Mouse (Mus musculus) embryonic facial prominence, embryonic 12.5 days (tissue): ENCODE measurements at regions not wholly inside any gene's neighbourhood (a gene's known extent, or its start where the extent isn't known, plus 50 kb on each side); places are given as distances from the start of the nearest gene placed in this dataset.

ENCODE experiments used
- ATAC-seq: fragments of 200-750 bp; cut with Nextera tagmentation; 2 replicates; pipeline ENCODE4 v1.8.0; 2017; ENCODE audit not compliant: insufficient number of reproducible peaks, insufficient read depth, low FRiP score, low TSS enrichment
- H3K27ac ChIP-seq: fragments of 300-500 bp; sonication (generic); 2 replicates; pipeline ENCODE4 v1.5.1; 2016; ENCODE audit warnings: mild to moderate bottlenecking
- H3K27me3 ChIP-seq: fragments of 300-500 bp; sonication (generic); 2 replicates; pipeline ENCODE4 v1.6.1; 2016; ENCODE audit warnings: mild to moderate bottlenecking, moderate library complexity
- H3K36me3 ChIP-seq: fragments of 300-500 bp; sonication (generic); 2 replicates; pipeline ENCODE4 v1.6.1; 2016; ENCODE audit warnings: mild to moderate bottlenecking
- H3K4me1 ChIP-seq: fragments of 300-500 bp; sonication (generic); 2 replicates; pipeline ENCODE4 v1.6.1; 2016
- H3K4me2 ChIP-seq: fragments of 300-500 bp; sonication (generic); replicated peaks from 2 replicates; pipeline ENCODE4 v1.6.1; 2016; ENCODE audit warnings: mild to moderate bottlenecking, moderate library complexity
- H3K4me3 ChIP-seq: fragments of 300-500 bp; sonication (generic); 2 replicates; pipeline ENCODE4 v1.5.1; 2016; ENCODE audit warnings: mild to moderate bottlenecking
- H3K9ac ChIP-seq: fragments of 300-500 bp; sonication (generic); 2 replicates; pipeline ENCODE4 v1.6.1; 2016; ENCODE audit warnings: mild to moderate bottlenecking, moderate library complexity
- H3K9me3 ChIP-seq: fragments of 300-500 bp; sonication (generic); 2 replicates; pipeline ENCODE4 v1.6.1; 2016; ENCODE audit warnings: mild to moderate bottlenecking, moderate library complexity
- WGBS: fragments of 180-500 bp; shearing (Covaris S2); methylation state at CpG from one replicate; pipeline ENCODE4 v1.1.7; 2016; 5-methylcytosine and 5-hydroxymethylcytosine counted together

DNA sequence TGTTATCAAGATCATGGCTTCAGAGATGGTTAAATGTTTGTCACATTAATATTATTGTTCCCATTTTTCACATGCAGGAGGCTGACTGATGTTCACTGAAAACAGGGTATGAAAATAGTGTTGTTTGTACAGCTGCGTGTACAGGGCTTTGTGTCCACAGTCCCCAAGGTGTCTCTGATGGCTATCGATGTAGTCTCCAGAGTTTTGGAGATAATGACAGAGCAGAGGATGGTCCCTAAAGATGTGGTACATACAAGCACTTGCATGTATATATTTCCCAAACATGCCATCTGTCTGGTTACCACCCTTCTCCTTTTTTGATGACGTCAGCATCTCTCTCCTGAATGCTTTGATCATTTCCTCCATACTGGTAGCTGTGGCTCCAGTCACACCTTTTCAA is 596.1 kb upstream of the Cdh11 start:
- Histone ChIP-seq H3K4me1 (0 out of 2 replicates have a peak, but pooled peaks cover 8% of the 10 kb centered on the region), H3K27me3 (no peaks in the 10 kb centered on the region), H3K4me2 (no peak overlapping the region), H3K9me3 (no peaks in the 10 kb centered on the region), H3K36me3 (no peaks in the 10 kb centered on the region), H3K27ac (no peak overlapping the region), H3K9ac (no peak overlapping the region), H3K4me3 (no peak overlapping the region)
- ATAC-seq = no peak
- WGBS = 76% methylated on average over 3 of the region's 3 CpGs

- WGBS = 87% methylated on average over 6 of the region's 6 CpGs
- H3K27ac ChIP-seq = no peak overlapping the region
- no peaks in the 10 kb centered on the region for H3K4me1 ChIP-seq
- H3K36me3 ChIP-seq = no peaks in the 10 kb centered on the region
- H3K4me3 ChIP-seq = no peak overlapping the region
- no peaks in the 10 kb centered on the region for H3K27me3 ChIP-seq
- ATAC-seq = no peak
- no peak overlapping the region for H3K9ac ChIP-seq
- no peak overlapping the region for H3K4me2 ChIP-seq
- no peaks in the 10 kb centered on the region for H3K9me3 ChIP-seq
Measured at GRCm38 (mm10) chr8:103391359-103391758, 605.9 kb upstream of the Cdh11 start.

GRCm38 (mm10) chr8:103395316-103395715 is 609.9 kb upstream of the Cdh11 start:
- WGBS = 25% methylated on average over 4 of the region's 4 CpGs
- no peaks in the 10 kb centered on the region for H3K27me3 ChIP-seq
- no peak overlapping the region for H3K27ac ChIP-seq
- H3K9me3 ChIP-seq = no peaks in the 10 kb centered on the region
- H3K36me3 ChIP-seq = no peaks in the 10 kb centered on the region
- no peak overlapping the region for H3K4me2 ChIP-seq
- H3K9ac ChIP-seq = no peak overlapping the region
- ATAC-seq = no peak
- H3K4me1 ChIP-seq = 0 out of 2 replicates have a peak, but pooled peaks cover 6% of the 10 kb centered on the region
- no peak overlapping the region for H3K4me3 ChIP-seq

DNA sequence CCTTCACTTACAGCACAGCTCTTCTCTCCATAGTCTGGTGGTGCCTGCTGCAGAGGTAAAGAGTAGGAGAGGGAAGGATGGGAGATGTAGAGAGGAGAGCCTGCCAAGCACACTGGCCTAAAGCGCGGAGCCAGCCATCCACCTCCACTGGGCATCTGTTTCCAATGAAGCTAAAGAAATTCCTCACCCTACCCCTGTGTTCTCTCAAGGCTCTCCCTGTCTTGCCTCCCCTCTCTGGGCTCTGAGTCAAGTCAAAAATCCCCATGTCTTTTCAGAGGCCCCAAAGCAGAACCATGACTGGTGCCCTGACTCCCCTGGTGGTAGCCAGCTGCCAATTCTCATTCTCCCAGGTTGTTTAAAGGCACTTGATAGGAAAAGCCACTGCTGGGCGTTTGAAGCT is 612.7 kb upstream of the Cdh11 start:
- Histone ChIP-seq H3K36me3 (no peaks in the 10 kb centered on the region), H3K4me3 (no peak overlapping the region), H3K4me1 (peaks cover 10% of the 10 kb centered on the region; the same call in 1 of the 2 replicates), H3K27me3 (no peaks in the 10 kb centered on the region), H3K9me3 (no peaks in the 10 kb centered on the region), H3K27ac (0 out of 2 replicates have a peak overlapping the region, but pooled peaks have one; percentile 38), H3K9ac (no peak overlapping the region), H3K4me2 (no peak overlapping the region)
- WGBS = 42% methylated on average over 3 of the region's 3 CpGs
- ATAC-seq = peak; percentile 77; the same call in 1 of the 2 replicates

GRCm38 (mm10) chr8:103399466-103399865 is 614.0 kb upstream of the Cdh11 start:
- ATAC-seq = no peak
- Histone ChIP-seq H3K4me1 (peaks cover 10% of the 10 kb centered on the region; the same call in 1 of the 2 replicates), H3K27me3 (no peaks in the 10 kb centered on the region), H3K27ac (no peak overlapping the region), H3K9me3 (no peaks in the 10 kb centered on the region), H3K36me3 (no peaks in the 10 kb centered on the region), H3K4me2 (no peak overlapping the region), H3K4me3 (no peak overlapping the region), H3K9ac (no peak overlapping the region)
- 84% methylated on average over 3 of the region's 3 CpGs for WGBS

DNA sequence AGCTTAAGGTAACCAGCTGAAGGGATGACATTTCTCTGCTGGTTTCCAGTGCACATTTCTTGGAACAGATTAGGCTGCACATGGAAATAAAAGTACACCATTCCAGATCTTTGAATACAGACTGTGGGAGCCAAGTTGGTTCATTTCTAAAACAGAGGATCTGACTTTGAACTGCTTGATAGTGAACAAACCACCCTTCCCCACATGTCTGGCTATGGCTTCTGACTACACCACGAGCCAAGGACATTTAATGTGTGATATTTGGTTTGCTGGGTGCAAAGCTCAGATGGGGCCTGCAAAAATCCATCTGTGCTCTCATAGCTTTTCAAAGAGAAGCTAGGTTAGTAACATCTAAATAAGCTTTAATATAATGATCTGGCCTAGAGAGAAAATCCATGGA is 614.7 kb upstream of the Cdh11 start:
- Histone ChIP-seq H3K4me1 (peaks cover 10% of the 10 kb centered on the region; the same call in 1 of the 2 replicates), H3K9ac (no peak overlapping the region), H3K4me3 (no peak overlapping the region), H3K36me3 (no peaks in the 10 kb centered on the region), H3K4me2 (no peak overlapping the region), H3K9me3 (no peaks in the 10 kb centered on the region), H3K27ac (no peak overlapping the region), H3K27me3 (no peaks in the 10 kb centered on the region)
- WGBS = 87% methylated on average over 1 of the region's 1 CpGs
- no peak for ATAC-seq

DNA sequence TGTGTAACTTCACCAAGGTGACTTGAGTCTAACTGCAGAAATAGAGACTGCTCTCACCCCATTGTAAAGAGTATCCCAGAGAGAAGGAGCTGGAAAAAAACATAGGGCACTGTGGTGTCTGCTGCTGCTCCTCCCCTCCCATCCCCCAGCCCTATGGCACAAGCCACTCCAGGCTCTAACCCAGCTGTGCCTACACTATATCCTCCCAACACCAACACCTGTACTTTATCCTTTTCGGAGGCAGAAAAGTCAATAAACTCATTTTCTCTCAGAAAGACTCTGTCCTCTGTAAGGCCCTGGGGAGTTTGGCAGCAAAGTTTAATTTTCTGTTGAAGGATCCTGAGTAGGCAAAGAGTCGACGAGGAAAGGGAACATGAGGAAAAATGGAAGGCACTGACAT is 617.3 kb upstream of the Cdh11 start:
- no peak overlapping the region for H3K9ac ChIP-seq
- WGBS = 61% methylated on average over 3 of the region's 3 CpGs
- no peak for ATAC-seq
- H3K27ac ChIP-seq = no peak overlapping the region
- no peaks in the 10 kb centered on the region for H3K9me3 ChIP-seq
- H3K4me2 ChIP-seq = no peak overlapping the region
- H3K4me1 ChIP-seq = peaks cover 9% of the 10 kb centered on the region; the same call in 1 of the 2 replicates
- H3K4me3 ChIP-seq = no peak overlapping the region
- no peaks in the 10 kb centered on the region for H3K27me3 ChIP-seq
- no peaks in the 10 kb centered on the region for H3K36me3 ChIP-seq

DNA sequence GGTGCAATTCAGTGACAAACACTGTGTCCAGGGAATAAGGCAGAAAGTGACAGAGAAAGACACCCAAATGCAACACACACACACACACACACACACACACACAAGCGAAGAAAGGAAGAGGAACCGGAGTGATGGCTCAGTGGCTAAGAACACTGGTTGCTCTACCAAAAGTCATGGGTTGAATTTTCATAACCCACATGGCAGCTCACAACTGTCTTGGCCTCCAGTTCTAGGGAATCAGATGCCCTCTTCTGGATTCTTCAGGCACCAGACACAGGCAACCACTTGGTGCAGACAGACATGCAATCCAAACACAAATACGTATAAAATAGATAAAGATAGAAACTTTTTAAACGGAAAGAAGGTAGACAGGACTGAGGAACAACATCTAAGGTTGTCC is 618.4 kb upstream of the Cdh11 start:
- 88% methylated on average over 4 of the region's 4 CpGs for WGBS
- no peak overlapping the region for H3K4me3 ChIP-seq
- no peaks in the 10 kb centered on the region for H3K9me3 ChIP-seq
- no peaks in the 10 kb centered on the region for H3K36me3 ChIP-seq
- H3K27me3 ChIP-seq = no peaks in the 10 kb centered on the region
- H3K9ac ChIP-seq = no peak overlapping the region
- H3K27ac ChIP-seq = no peak overlapping the region
- H3K4me2 ChIP-seq = no peak overlapping the region
- H3K4me1 ChIP-seq = peaks cover 11% of the 10 kb centered on the region
- ATAC-seq = no peak

GRCm38 (mm10) chr8:103405787-103406186 is 620.3 kb upstream of the Cdh11 start:
- Histone ChIP-seq H3K27ac (no peak overlapping the region), H3K4me3 (no peak overlapping the region), H3K4me2 (no peak overlapping the region), H3K9me3 (no peaks in the 10 kb centered on the region), H3K36me3 (no peaks in the 10 kb centered on the region), H3K9ac (no peak overlapping the region), H3K4me1 (peaks cover 19% of the 10 kb centered on the region), H3K27me3 (no peaks in the 10 kb centered on the region)
- WGBS = 84% methylated on average over 12 of the region's 12 CpGs
- no peak for ATAC-seq

DNA sequence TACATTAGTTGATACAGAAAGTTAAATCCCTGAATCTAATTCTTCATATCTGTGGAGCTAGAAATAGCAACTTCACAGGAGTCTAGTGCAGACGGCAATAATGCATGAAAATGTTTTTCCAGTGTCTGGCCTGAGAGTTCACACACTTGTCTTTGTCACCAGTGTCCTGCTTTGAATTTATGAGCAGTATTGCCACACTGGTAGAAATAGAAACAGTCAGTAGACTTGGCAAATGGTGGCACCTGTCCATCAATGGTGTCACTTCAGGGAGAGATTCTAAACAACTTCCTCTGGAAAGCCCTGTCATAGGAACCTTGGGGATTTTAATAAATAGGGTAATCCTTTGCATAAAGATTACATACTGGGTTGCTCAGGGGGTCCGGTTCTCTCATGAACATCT is 621.5 kb upstream of the Cdh11 start:
- no peak overlapping the region for H3K27ac ChIP-seq
- H3K9ac ChIP-seq = no peak overlapping the region
- H3K4me2 ChIP-seq = no peak overlapping the region
- no peaks in the 10 kb centered on the region for H3K9me3 ChIP-seq
- WGBS = 83% methylated on average over 2 of the region's 2 CpGs
- H3K36me3 ChIP-seq = no peaks in the 10 kb centered on the region
- H3K27me3 ChIP-seq = no peaks in the 10 kb centered on the region
- H3K4me3 ChIP-seq = no peak overlapping the region
- ATAC-seq = no peak
- peaks cover 19% of the 10 kb centered on the region for H3K4me1 ChIP-seq

- Histone ChIP-seq H3K9ac (no peak overlapping the region), H3K9me3 (no peaks in the 10 kb centered on the region), H3K36me3 (no peaks in the 10 kb centered on the region), H3K4me1 (peaks cover 15% of the 10 kb centered on the region), H3K4me2 (no peak overlapping the region), H3K27ac (0 out of 2 replicates have a peak overlapping the region, but pooled peaks have one; percentile 7), H3K4me3 (no peak overlapping the region), H3K27me3 (no peaks in the 10 kb centered on the region)
- ATAC-seq = no peak
- 84% methylated on average over 5 of the region's 5 CpGs for WGBS
Measured at GRCm38 (mm10) chr8:103407631-103408030, 622.2 kb upstream of the Cdh11 start.

DNA sequence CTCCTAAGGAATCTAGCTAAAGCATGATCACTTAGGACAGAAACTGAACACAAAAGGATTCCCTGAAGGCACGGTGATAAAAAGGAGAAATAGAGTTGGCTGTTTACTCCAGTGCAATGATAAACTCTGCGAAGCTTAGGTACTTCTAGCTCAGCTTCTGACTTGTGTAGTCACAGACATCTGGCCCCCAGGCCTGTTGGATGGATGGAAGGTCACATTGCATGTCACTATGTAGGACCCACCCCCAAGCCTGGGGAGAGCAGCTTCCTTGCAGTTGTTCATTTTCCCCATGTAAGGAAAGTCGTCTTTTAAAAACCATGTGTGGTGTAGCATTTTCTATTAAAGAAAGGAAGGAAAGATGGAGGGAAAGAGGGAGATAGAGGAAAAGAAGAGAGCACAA is 623.0 kb upstream of the Cdh11 start:
- ATAC-seq = no peak
- 37% methylated on average over 3 of the region's 3 CpGs for WGBS
- Histone ChIP-seq H3K9ac (no peak overlapping the region), H3K36me3 (no peaks in the 10 kb centered on the region), H3K9me3 (no peaks in the 10 kb centered on the region), H3K27ac (peak overlapping the region; percentile 87), H3K4me3 (no peak overlapping the region), H3K27me3 (no peaks in the 10 kb centered on the region), H3K4me2 (no peak overlapping the region), H3K4me1 (peaks cover 17% of the 10 kb centered on the region)

- ATAC-seq = peak; percentile 94
- Histone ChIP-seq H3K36me3 (no peaks in the 10 kb centered on the region), H3K9ac (no peak overlapping the region), H3K27ac (peak overlapping the region; percentile 87), H3K27me3 (no peaks in the 10 kb centered on the region), H3K4me2 (no peak overlapping the region), H3K4me1 (peaks cover 18% of the 10 kb centered on the region), H3K4me3 (no peak overlapping the region), H3K9me3 (no peaks in the 10 kb centered on the region)
- WGBS = 16% methylated on average over 2 of the region's 2 CpGs
Measured at GRCm38 (mm10) chr8:103409121-103409551, 623.7 kb upstream of the Cdh11 start.
